Mouse (Mus musculus) ovary, postnatal 14 days (tissue): ENCODE results near the gene Lmf2.
A peak's percentile ranks its signal among the peaks of the same experiment; 100 is the strongest.

ENCODE experiments used
- DNase-seq: peaks from one replicate; pipeline ENCODE4 v3.0.0; 2022; ENCODE audit warnings: low spot score

The Lmf2 gene

GRCm38 (mm10) chr15:89372536-89372935 lies 17.1 kb upstream of the Lmf2 start:
- no peak for DNase-seq

GRCm38 (mm10) chr15:89372068-89372467 lies 16.6 kb upstream of the Lmf2 start:
- no peak for DNase-seq

- DNase-seq: no peak
Measured at GRCm38 (mm10) chr15:89365141-89365551, 9.7 kb upstream of the Lmf2 start.

GRCm38 (mm10) chr15:89363051-89363450 lies 7.6 kb upstream of the Lmf2 start:
- no peak for DNase-seq

GRCm38 (mm10) chr15:89358784-89359183 lies 3.3 kb upstream of the Lmf2 start:
- no peak for DNase-seq

GRCm38 (mm10) chr15:89356372-89356771 lies 913 bp upstream of the Lmf2 start:
- peak; percentile 55 for DNase-seq

- DNase-seq: no peak
Measured at GRCm38 (mm10) chr15:89354455-89354854, 1.0 kb downstream of the Lmf2 start.

GRCm38 (mm10) chr15:89353837-89354236 lies 1.6 kb downstream of the Lmf2 start:
- no peak for DNase-seq

GRCm38 (mm10) chr15:89352795-89353194 lies 2.7 kb downstream of the Lmf2 start:
- DNase-seq: no peak

GRCm38 (mm10) chr15:89352054-89352453 lies 3.4 kb downstream of the Lmf2 start:
- DNase-seq: no peak

- no peak for DNase-seq
Measured at GRCm38 (mm10) chr15:89351302-89351701, 4.2 kb downstream of the Lmf2 start.

- DNase-seq: no peak
Measured at GRCm38 (mm10) chr15:89350447-89350846, 5.0 kb downstream of the Lmf2 start.

- no peak for DNase-seq
Measured at GRCm38 (mm10) chr15:89343325-89343724, 12.1 kb downstream of the Lmf2 start.

GRCm38 (mm10) chr15:89341678-89342077 lies 13.8 kb downstream of the Lmf2 start:
- no peak for DNase-seq

GRCm38 (mm10) chr15:89340136-89340535 lies 15.3 kb downstream of the Lmf2 start:
- DNase-seq: no peak

GRCm38 (mm10) chr15:89339696-89340095 lies 15.8 kb downstream of the Lmf2 start:
- DNase-seq: no peak

GRCm38 (mm10) chr15:89336422-89336821 lies 19.0 kb downstream of the Lmf2 start:
- DNase-seq: no peak

GRCm38 (mm10) chr15:89334774-89335537 lies 20.5 kb downstream of the Lmf2 start:
- DNase-seq: no peak

GRCm38 (mm10) chr15:89334271-89334670 lies 21.2 kb downstream of the Lmf2 start, which contains the start of gene Miox:
Miox (plus strand) TSS chr15:89334398.
- DNase-seq: no peak

- no peak for DNase-seq
Measured at GRCm38 (mm10) chr15:89326441-89326840, 29.0 kb downstream of the Lmf2 start.

GRCm38 (mm10) chr15:89323656-89324055 lies 31.8 kb downstream of the Lmf2 start:
- DNase-seq: no peak

- no peak for DNase-seq
Measured at GRCm38 (mm10) chr15:89322670-89323522, 32.6 kb downstream of the Lmf2 start, which contains the start of gene Adm2. Adm2 (plus strand) TSS chr15:89322720.

- DNase-seq: no peak
Measured at GRCm38 (mm10) chr15:89321264-89321663, 34.2 kb downstream of the Lmf2 start.
